Mouse (Mus musculus): ENCODE measurements at regions not wholly inside any gene's neighbourhood (a gene's known extent, or its start where the extent isn't known, plus 50 kb on each side); places are given as distances from the start of the nearest gene placed in this dataset.

DNA sequence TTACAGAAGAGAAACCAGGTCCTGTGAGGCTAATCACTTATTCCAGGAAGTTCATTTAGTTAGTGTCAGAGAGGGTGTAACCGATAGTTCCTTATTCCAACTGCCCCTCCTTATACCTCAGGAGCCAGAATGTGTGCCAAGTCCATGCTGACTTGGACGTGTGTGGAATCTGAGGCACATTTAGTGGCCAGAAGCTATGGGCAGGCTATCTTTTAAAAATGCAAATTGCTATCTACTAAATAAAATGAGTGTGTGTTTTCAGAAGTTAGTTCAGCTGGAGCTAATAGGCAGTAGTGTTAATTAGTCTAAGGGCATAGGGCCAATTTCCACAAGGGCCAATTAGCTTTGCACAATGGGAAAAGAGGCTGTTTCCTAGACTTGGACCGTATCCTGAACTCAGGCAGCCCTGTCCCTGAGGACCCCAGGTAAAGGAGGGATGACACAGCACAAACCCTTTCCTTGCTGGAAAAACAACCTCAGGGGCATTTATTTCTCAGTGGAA, 168.5 kb downstream of the Icos start:
- 56% methylated on average over 3 of the region's 3 CpGs for WGBS
- no peaks in the 10 kb centered on the region for H3K36me3 ChIP-seq (ENCODE audit: control insufficient read depth, insufficient read depth, low read length)
- H3K27me3 ChIP-seq (ENCODE audit: control insufficient read depth, insufficient read depth, low read length), result no peaks in the 10 kb centered on the region
- H3K4me1 ChIP-seq (ENCODE audit: control insufficient read depth, insufficient read depth, low read length), result peaks cover 36% of the 10 kb centered on the region
- H3K4me3 ChIP-seq (replicated peaks; ENCODE audit: low read depth, low read length), result no peak overlapping the region
- H3K4me2 ChIP-seq (ENCODE audit: low read length), result no peak overlapping the region
- no peaks in the 10 kb centered on the region for H3K9me3 ChIP-seq (ENCODE audit: control insufficient read depth, low read length)
- peak; percentile 52 for DNase-seq
- no peak for ATAC-seq (ENCODE audit: low FRiP score, low TSS enrichment)
- no peak overlapping the region for H3K9ac ChIP-seq (replicated peaks; ENCODE audit: low read length)
- H3K27ac ChIP-seq (replicated peaks; ENCODE audit: low read depth, low read length), result no peak overlapping the region

DNA sequence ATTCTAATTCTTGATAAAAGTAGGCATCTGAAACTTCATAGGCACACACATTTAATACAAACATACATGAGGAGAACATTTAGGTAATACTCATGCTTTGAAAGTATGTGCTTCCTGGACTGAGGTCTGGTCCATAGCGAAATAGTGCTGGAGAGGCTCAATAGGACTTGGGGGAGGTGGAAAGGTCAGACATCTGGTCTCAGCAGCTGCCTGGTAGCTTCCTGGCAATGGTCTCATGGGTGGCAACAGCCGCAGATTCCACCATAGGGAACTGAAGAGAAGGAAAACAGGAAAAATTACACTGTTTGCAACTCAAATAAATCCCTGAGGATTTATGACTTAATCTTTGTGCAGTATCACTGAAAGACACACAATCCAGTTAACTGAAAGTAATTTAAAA, 174.0 kb downstream of the Icos start:
- no peaks in the 10 kb centered on the region for H3K27me3 ChIP-seq (ENCODE audit: control insufficient read depth, insufficient read depth, low read length)
- H3K9ac ChIP-seq (replicated peaks; ENCODE audit: low read length), result no peak overlapping the region
- ATAC-seq (ENCODE audit: low FRiP score, low TSS enrichment) (no peak), DNase-seq (no peak)
- WGBS, result 79% methylated on average over 2 of the region's 2 CpGs
- no peaks in the 10 kb centered on the region for H3K9me3 ChIP-seq (ENCODE audit: control insufficient read depth, low read length)
- no peak overlapping the region for H3K4me2 ChIP-seq (ENCODE audit: low read length)
- no peak overlapping the region for H3K27ac ChIP-seq (replicated peaks; ENCODE audit: low read depth, low read length)
- no peak overlapping the region for H3K4me3 ChIP-seq (replicated peaks; ENCODE audit: low read depth, low read length)
- no peaks in the 10 kb centered on the region for H3K36me3 ChIP-seq (ENCODE audit: control insufficient read depth, insufficient read depth, low read length)
- H3K4me1 ChIP-seq (ENCODE audit: control insufficient read depth, insufficient read depth, low read length), result no peaks in the 10 kb centered on the region

DNA sequence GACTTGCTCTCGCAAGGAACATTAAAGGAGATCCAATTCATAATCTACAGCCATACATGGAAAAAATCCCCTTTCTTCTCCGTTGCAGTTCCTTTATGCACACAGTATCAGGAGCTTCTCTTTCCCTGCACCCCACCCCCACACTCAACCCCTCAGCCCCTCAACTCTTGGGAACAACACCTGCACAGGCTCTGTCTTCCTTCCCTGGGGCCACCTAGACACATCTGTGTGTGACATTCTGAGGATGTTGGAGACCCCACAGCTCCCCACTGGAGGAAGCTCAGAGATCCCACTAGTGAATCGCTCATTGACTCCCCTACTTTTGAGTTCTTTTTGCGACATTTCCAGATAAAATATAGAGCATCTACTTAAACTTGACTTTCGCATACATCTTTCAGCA, 174.4 kb downstream of the Icos start:
- H3K4me3 ChIP-seq (replicated peaks; ENCODE audit: low read depth, low read length), result no peak overlapping the region
- H3K4me1 ChIP-seq (ENCODE audit: control insufficient read depth, insufficient read depth, low read length), result no peaks in the 10 kb centered on the region
- DNase-seq, result no peak
- no peaks in the 10 kb centered on the region for H3K9me3 ChIP-seq (ENCODE audit: control insufficient read depth, low read length)
- H3K27ac ChIP-seq (replicated peaks; ENCODE audit: low read depth, low read length), result no peak overlapping the region; the same call in 1 of the 2 replicates
- no peak overlapping the region for H3K4me2 ChIP-seq (ENCODE audit: low read length)
- no peaks in the 10 kb centered on the region for H3K27me3 ChIP-seq (ENCODE audit: control insufficient read depth, insufficient read depth, low read length)
- H3K36me3 ChIP-seq (ENCODE audit: control insufficient read depth, insufficient read depth, low read length), result no peaks in the 10 kb centered on the region
- no peak for ATAC-seq (ENCODE audit: low FRiP score, low TSS enrichment)
- 80% methylated on average over 5 of the region's 5 CpGs for WGBS
- H3K9ac ChIP-seq (replicated peaks; ENCODE audit: low read length), result no peak overlapping the region

DNA sequence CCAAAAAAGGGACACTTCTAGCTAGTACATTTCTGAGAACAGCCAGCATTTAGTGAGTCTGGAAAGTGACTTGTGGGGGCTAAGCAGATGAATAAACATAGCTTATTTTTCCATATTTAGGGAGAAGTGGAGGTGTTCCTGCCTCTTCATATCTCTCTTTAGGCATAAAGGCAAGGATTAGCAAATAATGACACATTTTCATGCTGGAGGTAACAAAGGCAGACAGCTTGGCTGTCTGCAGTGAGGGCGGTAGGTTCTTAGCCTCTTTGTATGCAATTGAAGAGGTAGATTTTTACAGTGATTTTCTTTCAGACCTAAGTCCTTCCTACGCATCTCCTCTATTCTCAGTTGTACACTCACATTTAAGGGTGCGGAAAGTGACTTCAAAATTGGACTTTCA, 176.5 kb downstream of the Icos start:
- H3K4me2 ChIP-seq (ENCODE audit: low read length), result no peak overlapping the region

DNA sequence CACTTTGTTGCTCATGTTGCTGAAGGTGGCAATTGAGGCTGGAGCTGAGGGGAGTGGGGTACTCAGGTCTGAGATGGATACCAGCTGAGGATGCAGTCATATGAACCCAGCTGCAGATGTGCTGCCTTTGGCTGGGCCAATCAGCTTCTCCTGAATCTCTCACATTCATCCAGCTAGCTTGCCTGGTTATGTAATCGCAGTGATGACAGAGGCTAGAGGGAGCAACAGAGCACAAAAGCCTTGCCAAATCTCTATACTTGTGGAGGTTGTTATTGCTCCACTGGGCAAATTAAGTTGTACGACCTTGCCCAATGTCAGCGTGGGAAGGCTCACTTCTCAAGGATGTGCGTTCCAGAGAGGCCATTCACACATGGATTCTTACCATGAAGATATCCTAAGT, 179.5 kb downstream of the Icos start:
- no peak overlapping the region for H3K4me2 ChIP-seq (ENCODE audit: low read length)
- H3K4me3 ChIP-seq (replicated peaks; ENCODE audit: low read depth, low read length), result no peak overlapping the region
- H3K4me1 ChIP-seq (ENCODE audit: control insufficient read depth, insufficient read depth, low read length), result no peaks in the 10 kb centered on the region
- H3K27me3 ChIP-seq (ENCODE audit: control insufficient read depth, insufficient read depth, low read length), result no peaks in the 10 kb centered on the region
- WGBS, result 68% methylated on average over 4 of the region's 4 CpGs
- no peaks in the 10 kb centered on the region for H3K9me3 ChIP-seq (ENCODE audit: control insufficient read depth, low read length)
- no peak overlapping the region for H3K9ac ChIP-seq (replicated peaks; ENCODE audit: low read length)
- no peaks in the 10 kb centered on the region for H3K36me3 ChIP-seq (ENCODE audit: control insufficient read depth, insufficient read depth, low read length)
- H3K27ac ChIP-seq (replicated peaks; ENCODE audit: low read depth, low read length), result no peak overlapping the region
- DNase-seq (no peak), ATAC-seq (ENCODE audit: low FRiP score, low TSS enrichment) (no peak)

More for the DNA sequence above, 176.5 kb downstream of the Icos start:
- no peak overlapping the region for H3K27ac ChIP-seq (replicated peaks; ENCODE audit: low read depth, low read length)
- no peaks in the 10 kb centered on the region for H3K36me3 ChIP-seq (ENCODE audit: control insufficient read depth, insufficient read depth, low read length)
- no peak overlapping the region for H3K9ac ChIP-seq (replicated peaks; ENCODE audit: low read length)
- no peak overlapping the region for H3K4me3 ChIP-seq (replicated peaks; ENCODE audit: low read depth, low read length)
- ATAC-seq (ENCODE audit: low FRiP score, low TSS enrichment) (no peak), DNase-seq (no peak)
- no peaks in the 10 kb centered on the region for H3K27me3 ChIP-seq (ENCODE audit: control insufficient read depth, insufficient read depth, low read length)
- no peaks in the 10 kb centered on the region for H3K4me1 ChIP-seq (ENCODE audit: control insufficient read depth, insufficient read depth, low read length)
- WGBS, result 75% methylated on average over 3 of the region's 3 CpGs
- no peaks in the 10 kb centered on the region for H3K9me3 ChIP-seq (ENCODE audit: control insufficient read depth, low read length)

DNA sequence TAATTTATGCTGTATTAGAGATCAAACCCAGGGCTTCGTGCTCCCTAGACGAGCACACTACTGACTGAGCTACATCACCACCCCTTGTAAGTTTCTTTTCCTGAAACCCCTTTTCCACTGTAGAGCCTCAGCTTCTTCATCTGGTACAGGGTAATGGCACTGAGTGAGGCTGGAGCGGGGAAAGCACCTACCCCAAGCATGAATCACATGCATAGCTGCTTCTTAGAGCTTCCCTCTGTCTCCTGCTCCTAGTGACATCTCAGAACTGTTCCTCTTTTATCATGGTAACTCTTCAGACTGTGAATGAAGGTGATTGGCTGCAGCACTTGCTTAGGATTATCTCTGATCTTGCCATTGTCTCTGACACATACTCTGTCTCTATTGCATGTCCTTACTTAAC, 182.8 kb downstream of the Icos start:
- no peaks in the 10 kb centered on the region for H3K4me1 ChIP-seq (ENCODE audit: control insufficient read depth, insufficient read depth, low read length)
- H3K4me3 ChIP-seq (replicated peaks; ENCODE audit: low read depth, low read length), result no peak overlapping the region
- ATAC-seq (ENCODE audit: low FRiP score, low TSS enrichment), result no peak
- H3K36me3 ChIP-seq (ENCODE audit: control insufficient read depth, insufficient read depth, low read length), result no peaks in the 10 kb centered on the region
- 63% methylated on average over 3 of the region's 3 CpGs for WGBS
- H3K9me3 ChIP-seq (ENCODE audit: control insufficient read depth, low read length), result no peaks in the 10 kb centered on the region
- H3K4me2 ChIP-seq (ENCODE audit: low read length), result no peak overlapping the region
- no peak for DNase-seq
- H3K27me3 ChIP-seq (ENCODE audit: control insufficient read depth, insufficient read depth, low read length), result no peaks in the 10 kb centered on the region
- no peak overlapping the region for H3K9ac ChIP-seq (replicated peaks; ENCODE audit: low read length)
- no peak overlapping the region for H3K27ac ChIP-seq (replicated peaks; ENCODE audit: low read depth, low read length)

DNA sequence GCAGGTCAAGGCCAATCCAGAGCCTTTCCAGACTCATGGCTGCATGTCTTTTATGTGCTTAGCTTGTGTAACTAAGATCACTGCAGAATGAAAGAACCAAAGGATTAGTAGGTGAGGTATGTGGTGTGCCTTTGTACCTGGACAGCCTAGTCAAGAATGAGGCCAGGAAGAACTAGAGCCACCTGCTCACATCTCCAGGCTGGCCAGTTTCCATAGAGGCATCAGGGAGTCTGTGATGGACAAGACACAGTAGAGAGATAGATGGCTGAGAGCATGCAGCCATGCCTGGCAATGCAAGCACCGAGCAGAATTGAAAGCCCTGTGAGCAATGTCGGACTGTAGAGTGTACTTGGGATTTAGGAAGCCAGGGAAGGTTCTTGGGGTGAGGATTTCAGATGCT, 186.5 kb downstream of the Icos start:
- no peak overlapping the region for H3K4me3 ChIP-seq (replicated peaks; ENCODE audit: low read depth, low read length)
- ATAC-seq (ENCODE audit: low FRiP score, low TSS enrichment) (no peak), DNase-seq (no peak)
- no peak overlapping the region for H3K9ac ChIP-seq (replicated peaks; ENCODE audit: low read length)
- WGBS, result 92% methylated on average over 2 of the region's 2 CpGs
- no peak overlapping the region for H3K27ac ChIP-seq (replicated peaks; ENCODE audit: low read depth, low read length)
- no peaks in the 10 kb centered on the region for H3K9me3 ChIP-seq (ENCODE audit: control insufficient read depth, low read length)
- H3K4me1 ChIP-seq (ENCODE audit: control insufficient read depth, insufficient read depth, low read length), result no peaks in the 10 kb centered on the region
- H3K36me3 ChIP-seq (ENCODE audit: control insufficient read depth, insufficient read depth, low read length), result no peaks in the 10 kb centered on the region
- H3K27me3 ChIP-seq (ENCODE audit: control insufficient read depth, insufficient read depth, low read length), result no peaks in the 10 kb centered on the region
- H3K4me2 ChIP-seq (ENCODE audit: low read length), result no peak overlapping the region

DNA sequence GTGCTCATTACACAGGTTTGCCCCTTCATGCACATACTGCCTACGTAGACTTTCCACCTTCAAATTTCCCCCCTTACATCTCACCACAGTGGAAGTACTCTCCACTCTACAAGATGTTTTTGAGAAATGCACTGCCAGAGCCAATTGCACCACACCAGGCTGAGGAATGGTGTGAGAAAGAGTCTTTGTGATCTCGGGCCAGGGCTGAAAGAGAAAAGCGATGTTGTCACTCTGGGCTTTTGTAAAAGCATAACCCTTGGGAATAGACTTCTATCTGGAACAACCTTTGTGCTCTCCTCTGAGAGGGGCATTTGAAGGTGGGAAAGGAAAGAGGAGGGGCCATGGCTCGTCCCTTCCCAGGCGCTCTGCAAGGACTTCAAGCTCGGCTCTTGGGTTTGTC, 194.2 kb downstream of the Icos start:
- Histone ChIP-seq H3K9ac (replicated peaks; ENCODE audit: low read length) (no peak overlapping the region), H3K27me3 (ENCODE audit: control insufficient read depth, insufficient read depth, low read length) (no peaks in the 10 kb centered on the region), H3K4me1 (ENCODE audit: control insufficient read depth, insufficient read depth, low read length) (no peaks in the 10 kb centered on the region), H3K4me2 (ENCODE audit: low read length) (no peak overlapping the region), H3K36me3 (ENCODE audit: control insufficient read depth, insufficient read depth, low read length) (no peaks in the 10 kb centered on the region), H3K9me3 (ENCODE audit: control insufficient read depth, low read length) (no peaks in the 10 kb centered on the region), H3K27ac (replicated peaks; ENCODE audit: low read depth, low read length) (no peak overlapping the region), H3K4me3 (replicated peaks; ENCODE audit: low read depth, low read length) (no peak overlapping the region)
- 73% methylated on average over 6 of the region's 6 CpGs for WGBS
- DNase-seq (no peak), ATAC-seq (ENCODE audit: low FRiP score, low TSS enrichment) (no peak)

DNA sequence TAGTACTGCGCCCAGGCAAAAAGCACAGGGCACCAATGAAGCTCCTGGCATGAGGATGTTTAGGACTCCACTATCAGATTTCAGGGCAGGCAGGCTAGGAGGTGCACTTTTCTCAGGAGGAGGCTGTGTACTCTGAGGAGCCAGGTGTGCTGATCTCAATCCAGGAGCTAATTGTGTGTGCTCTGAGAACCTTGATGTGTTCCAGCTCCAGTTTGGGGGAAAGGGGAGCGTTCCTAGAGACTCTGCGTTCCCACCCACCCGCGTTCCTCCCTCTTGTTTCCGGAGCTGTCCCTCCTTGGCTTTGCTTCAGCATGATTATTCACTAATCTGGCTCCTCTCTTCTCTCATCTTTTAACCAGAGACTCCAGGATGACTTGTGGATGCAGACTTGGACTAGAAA, 195.2 kb downstream of the Icos start:
- Histone ChIP-seq H3K9me3 (ENCODE audit: control insufficient read depth, low read length) (no peaks in the 10 kb centered on the region), H3K36me3 (ENCODE audit: control insufficient read depth, insufficient read depth, low read length) (no peaks in the 10 kb centered on the region), H3K27me3 (ENCODE audit: control insufficient read depth, insufficient read depth, low read length) (no peaks in the 10 kb centered on the region), H3K4me2 (ENCODE audit: low read length) (no peak overlapping the region), H3K27ac (replicated peaks; ENCODE audit: low read depth, low read length) (no peak overlapping the region), H3K4me1 (ENCODE audit: control insufficient read depth, insufficient read depth, low read length) (no peaks in the 10 kb centered on the region), H3K4me3 (replicated peaks; ENCODE audit: low read depth, low read length) (no peak overlapping the region), H3K9ac (replicated peaks; ENCODE audit: low read length) (no peak overlapping the region)
- 85% methylated on average over 6 of the region's 6 CpGs for WGBS
- ATAC-seq (ENCODE audit: low FRiP score, low TSS enrichment) (no peak), DNase-seq (no peak)
